Mouse (Mus musculus) C2C12 (cell line): Measurements from ENCODE around the gene Nutm1. TPM values are rescaled to one million over a fixed set of nuclear protein-coding genes. Genes with fewer than 3 reads are reported as not detected.

Experiments used
- H3K27me3 ChIP-seq: one replicate; pipeline ENCODE4 v1.6.1; 2011; ENCODE audit not compliant: control insufficient read depth, insufficient read depth, insufficient read length
- H3K36me3 ChIP-seq: one replicate; pipeline ENCODE4 v1.6.1; 2011; ENCODE audit not compliant: control insufficient read depth, insufficient read depth
- H3K4me3 ChIP-seq: one replicate; pipeline ENCODE4 v1.5.1; 2011; ENCODE audit warnings: mild to moderate bottlenecking, control low read depth; ENCODE audit not compliant: poor library complexity, insufficient read depth, severe bottlenecking
- H3K79me2 ChIP-seq: one replicate; pipeline ENCODE4 v1.6.1; 2011; ENCODE audit not compliant: control insufficient read depth, insufficient read depth
- H3K79me3 ChIP-seq: one replicate; pipeline ENCODE4 v1.6.1; 2011; ENCODE audit warnings: low read depth, control low read depth
- H3ac ChIP-seq: one replicate; pipeline ENCODE3; 2011; ENCODE audit warnings: low read depth; ENCODE audit not compliant: control insufficient read depth, insufficient read length
- CEBPB ChIP-seq: IDR thresholded peaks from one replicate; pipeline ENCODE4 v1.6.1; 2011; ENCODE audit warnings: low read depth, mild to moderate bottlenecking, control low read depth, moderate library complexity
- CTCF ChIP-seq: IDR thresholded peaks from one replicate; pipeline ENCODE4 v1.5.1; 2011; ENCODE audit not compliant: control insufficient read depth, insufficient read depth, insufficient read length
- FOSL1 ChIP-seq: IDR thresholded peaks from one replicate; pipeline ENCODE4 v1.8.0; 2011; ENCODE audit warnings: mild to moderate bottlenecking, low read length; ENCODE audit not compliant: poor library complexity, insufficient read depth, severe bottlenecking
- MAX ChIP-seq: IDR thresholded peaks from one replicate; pipeline ENCODE4 v1.6.1; 2011; ENCODE audit warnings: mild to moderate bottlenecking, control low read depth
- MYOG ChIP-seq: IDR thresholded peaks from one replicate; pipeline ENCODE4 v1.6.1; 2011; ENCODE audit not compliant: control insufficient read depth, insufficient read length; ENCODE audit errors: extremely low read depth
- polyA plus RNA-seq: library from polyadenylated mRNA; unstranded; fragments of >200 nt; fragmentation: generic; extraction: Trizol; gene quantifications from one replicate; pipeline ENCODE4 v1.2.1, GENCODE M21; 2012; ENCODE audit warnings: missing spikeins

Gene Nutm1
- polyA plus RNA-seq, 1 experiment: 0.02 TPM

- Histone ChIP-seq H3K79me2 (no peaks in the 10 kb centered on the region), H3ac (no peak overlapping the region), H3K79me3 (no peaks in the 10 kb centered on the region), H3K36me3 (no peaks in the 10 kb centered on the region), H3K4me3 (no peak overlapping the region), H3K27me3 (no peaks in the 10 kb centered on the region)
- TF ChIP-seq MYOG: no peak
- TF ChIP-seq CEBPB: no peak
- TF ChIP-seq MAX: no peak
- no peak for TF ChIP-seq FOSL1
- TF ChIP-seq CTCF: no peak
Observed at GRCm38 (mm10) chr2:112203056-112203455, 56.0 kb downstream of the Nutm1 start.

Other genes starting within 250 kb of the Nutm1 start
- not detected for gene Olfr1310, start 246.6 kb downstream of the Nutm1 start, polyA plus RNA-seq
- not detected for gene Olfr1311, start 234.9 kb downstream of the Nutm1 start, polyA plus RNA-seq
- gene Olfr1312, start 209.1 kb downstream of the Nutm1 start, polyA plus RNA-seq: not detected
- gene Olfr1313, start 181.4 kb downstream of the Nutm1 start, polyA plus RNA-seq: not detected
- gene Olfr1314, start 162.5 kb downstream of the Nutm1 start, polyA plus RNA-seq: not detected
- not detected for gene Olfr1315-ps1, start 143.9 kb downstream of the Nutm1 start, polyA plus RNA-seq
- not detected for gene Olfr1316, start 124.3 kb downstream of the Nutm1 start, polyA plus RNA-seq
- gene Olfr1317, start 119.0 kb downstream of the Nutm1 start, polyA plus RNA-seq: not detected
- gene Olfr1318, start 105.1 kb downstream of the Nutm1 start, polyA plus RNA-seq: 0.02 TPM
- 28.0 TPM for gene Lpcat4, start 19.8 kb downstream of the Nutm1 start, polyA plus RNA-seq
- 139 TPM for gene Nop10, start 2.6 kb upstream of the Nutm1 start, polyA plus RNA-seq
- 4.4 TPM for gene Slc12a6, start 6.5 kb upstream of the Nutm1 start, polyA plus RNA-seq
- not detected for gene Gm21985, start 7.0 kb upstream of the Nutm1 start, polyA plus RNA-seq
- 152 TPM for gene Emc4, start 108.7 kb upstream of the Nutm1 start, polyA plus RNA-seq
- 13.3 TPM for gene Katnbl1, start 119.9 kb upstream of the Nutm1 start, polyA plus RNA-seq
- 15.0 TPM for gene Emc7, start 195.7 kb upstream of the Nutm1 start, polyA plus RNA-seq
- not detected for gene Chrm5, start 221.5 kb upstream of the Nutm1 start, polyA plus RNA-seq
- 19.9 TPM for gene Aven, start 233.7 kb upstream of the Nutm1 start, polyA plus RNA-seq